Mouse (Mus musculus): ENCODE data around the gene Plcd1.

The Plcd1 gene

GRCm38 (mm10) chr9:119055336-119055735 lies 38.0 kb downstream of the Plcd1 start:
- DNase-seq (ENCODE audit: low read depth in 1 of 2, low spot score in 2 of 2) = no peak

- no peak for DNase-seq (ENCODE audit: low read depth in 1 of 2, low spot score in 2 of 2)
Observed at GRCm38 (mm10) chr9:119053964-119054576, 39.2 kb downstream of the Plcd1 start.

GRCm38 (mm10) chr9:119052154-119052944 lies 41.0 kb downstream of the Plcd1 start, which contains the start of gene Vill:
TSS of gene Vill (plus strand) at chr9:119052778.
- no peak for DNase-seq (ENCODE audit: low read depth in 1 of 2, low spot score in 2 of 2)

GRCm38 (mm10) chr9:119051158-119051557 lies 42.1 kb downstream of the Plcd1 start:
- DNase-seq (ENCODE audit: low read depth in 1 of 2, low spot score in 2 of 2) = no peak

GRCm38 (mm10) chr9:119048182-119048903 lies 45.0 kb downstream of the Plcd1 start:
- no peak for DNase-seq (ENCODE audit: low read depth in 1 of 2, low spot score in 2 of 2)

GRCm38 (mm10) chr9:119040101-119040775 lies 53.1 kb downstream of the Plcd1 start:
- DNase-seq (ENCODE audit: low read depth in 1 of 2, low spot score in 2 of 2) = no peak

- no peak for DNase-seq (ENCODE audit: low read depth in 1 of 2, low spot score in 2 of 2)
Observed at GRCm38 (mm10) chr9:119038574-119038973, 54.7 kb downstream of the Plcd1 start.

- no peak for DNase-seq (ENCODE audit: low read depth in 1 of 2, low spot score in 2 of 2)
Observed at GRCm38 (mm10) chr9:119037076-119037730, 56.1 kb downstream of the Plcd1 start.

GRCm38 (mm10) chr9:119035836-119036235 lies 57.5 kb downstream of the Plcd1 start:
- peak; percentile 33 to 41 for DNase-seq (ENCODE audit: low read depth in 1 of 2, low spot score in 2 of 2)

- no peak for DNase-seq (ENCODE audit: low read depth in 1 of 2, low spot score in 2 of 2)
Observed at GRCm38 (mm10) chr9:119034676-119035665, 58.3 kb downstream of the Plcd1 start.

GRCm38 (mm10) chr9:119034069-119034468 lies 59.2 kb downstream of the Plcd1 start:
- no peak for DNase-seq (ENCODE audit: low read depth in 1 of 2, low spot score in 2 of 2)

- DNase-seq (ENCODE audit: low read depth in 1 of 2, low spot score in 2 of 2) = no peak
Observed at GRCm38 (mm10) chr9:119033111-119033921, 60.0 kb downstream of the Plcd1 start.

GRCm38 (mm10) chr9:119032538-119032937 lies 60.8 kb downstream of the Plcd1 start:
- no peak for DNase-seq (ENCODE audit: low read depth in 1 of 2, low spot score in 2 of 2)

- no peak for DNase-seq (ENCODE audit: low read depth in 1 of 2, low spot score in 2 of 2)
Observed at GRCm38 (mm10) chr9:119031772-119032171, 61.5 kb downstream of the Plcd1 start.

GRCm38 (mm10) chr9:119031038-119031437 lies 62.3 kb downstream of the Plcd1 start:
- no peak for DNase-seq (ENCODE audit: low read depth in 1 of 2, low spot score in 2 of 2)

GRCm38 (mm10) chr9:119029568-119029967 lies 63.7 kb downstream of the Plcd1 start:
- DNase-seq (ENCODE audit: low read depth in 1 of 2, low spot score in 2 of 2) = peak in 1 of 2 experiments; percentile 15

- no peak for DNase-seq (ENCODE audit: low read depth in 1 of 2, low spot score in 2 of 2)
Observed at GRCm38 (mm10) chr9:119028226-119029195, 64.8 kb downstream of the Plcd1 start.

- no peak for DNase-seq (ENCODE audit: low read depth in 1 of 2, low spot score in 2 of 2)
Observed at GRCm38 (mm10) chr9:119027337-119027736, 66.0 kb downstream of the Plcd1 start.
